Mouse (Mus musculus): Measurements from ENCODE around the gene Picalm.

DNA sequence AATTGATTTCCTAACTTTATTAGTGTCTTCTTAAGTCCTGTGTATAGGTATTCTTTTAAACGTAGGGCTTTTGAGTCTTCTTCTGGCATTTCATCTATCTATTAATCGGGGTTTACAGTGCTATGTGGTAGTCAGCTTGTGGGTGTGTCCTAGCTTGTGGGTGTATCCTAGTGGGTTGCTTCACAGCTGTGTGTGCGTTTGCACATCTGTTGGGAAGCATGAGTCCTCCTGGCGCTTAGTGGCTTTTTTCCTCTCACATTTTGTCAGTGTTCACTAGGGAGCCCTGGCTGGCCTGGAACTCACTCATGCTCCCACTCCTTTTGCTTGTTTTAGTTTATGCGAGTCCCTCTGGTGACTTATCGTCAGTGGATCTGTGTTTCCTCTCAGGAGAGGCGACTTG lies 46.2 kb upstream of the Picalm start:
- no peak for TF ChIP-seq MAFK (IDR thresholded peaks at IDR 0.05; ENCODE audit: insufficient read depth, low read depth, low read length)
- no peak for TF ChIP-seq ZC3H11A (IDR thresholded peaks at IDR 0.05; ENCODE audit: borderline replicate concordance, low read depth, low read length)
- no peak for TF ChIP-seq HCFC1 (IDR thresholded peaks at IDR 0.05; ENCODE audit: borderline replicate concordance, insufficient read depth, low read length)
